Mouse (Mus musculus) embryonic facial prominence, embryonic 11.5 days (tissue): ENCODE measurements around the gene Dnajc6. TPM values are rescaled to one million over a fixed set of nuclear protein-coding genes. Genes with fewer than 3 reads are reported as not detected.

Experiments used
- ATAC-seq: fragments of 200-750 bp; cut with Nextera tagmentation; replicated peaks from 2 replicates; pipeline ENCODE4 v1.8.0; 2017; ENCODE audit warnings: low read depth; ENCODE audit not compliant: insufficient number of reproducible peaks, low FRiP score, low TSS enrichment
- DNase-seq: peaks from one replicate; pipeline ENCODE4 v3.0.0-alpha.2; 2015; ENCODE audit warnings: low spot score
- H3K27ac ChIP-seq: fragments of 300-500 bp; sonication (generic); replicated peaks from 2 replicates; pipeline ENCODE4 v1.5.1; 2014; ENCODE audit warnings: mild to moderate bottlenecking, low read depth, low read length, control low read depth
- H3K27me3 ChIP-seq: fragments of 300-500 bp; sonication (generic); 2 replicates; pipeline ENCODE4 v1.6.1; 2014; ENCODE audit warnings: mild to moderate bottlenecking, low read length, moderate library complexity, mixed read lengths; ENCODE audit not compliant: control insufficient read depth, insufficient read depth
- H3K36me3 ChIP-seq: fragments of 300-500 bp; sonication (generic); replicated peaks from 2 replicates; pipeline ENCODE4 v1.6.1; 2014; ENCODE audit warnings: low read depth, mild to moderate bottlenecking, low read length, moderate library complexity, mixed read lengths; ENCODE audit not compliant: control insufficient read depth, insufficient read depth
- H3K4me1 ChIP-seq: fragments of 300-500 bp; sonication (generic); 2 replicates; pipeline ENCODE4 v1.6.1; 2014; ENCODE audit warnings: low read length, mixed read lengths; ENCODE audit not compliant: control insufficient read depth, insufficient read depth
- H3K4me2 ChIP-seq: fragments of 300-500 bp; sonication (generic); 2 replicates; pipeline ENCODE4 v1.6.1; 2014; ENCODE audit warnings: low read depth, mild to moderate bottlenecking, control low read depth, low read length, moderate library complexity
- H3K4me3 ChIP-seq: fragments of 300-500 bp; sonication (generic); 2 replicates; pipeline ENCODE4 v1.5.1; 2014; ENCODE audit warnings: low read depth, low read length, control low read depth
- H3K9ac ChIP-seq: fragments of 300-500 bp; sonication (generic); replicated peaks from 2 replicates; pipeline ENCODE4 v1.6.1; 2014; ENCODE audit warnings: mild to moderate bottlenecking, control low read depth, low read length
- H3K9me3 ChIP-seq: fragments of 300-500 bp; sonication (generic); replicated peaks from 2 replicates; pipeline ENCODE4 v1.6.1; 2016; ENCODE audit warnings: mild to moderate bottlenecking, low read length, inconsistent platforms, mixed read lengths; ENCODE audit not compliant: control insufficient read depth
- WGBS: fragments of 180-500 bp; shearing (Covaris S2); extraction: QIAGEN DNeasy Blood & Tissue Kit; methylation state at CpG from one replicate; pipeline ENCODE4 v1.1.7; 2014; 5-methylcytosine and 5-hydroxymethylcytosine counted together
- polyA plus RNA-seq: library from polyadenylated mRNA; unstranded; fragments of >200 nt; fragmentation: Nextera tagmentation; extraction: Ambion mirVana; gene quantifications from 2 replicates; pipeline ENCODE4 v1.2.1, GENCODE M21; 2014

The Dnajc6 gene
- polyA plus RNA-seq, 1 experiment from 2014 or later, result 1.9 TPM

- WGBS, result 2% methylated on average over 10 of the region's 10 CpGs
- no peaks in the 10 kb centered on the region for H3K27me3 ChIP-seq
- no peak for ATAC-seq
- DNase-seq, result peak; percentile 12
- peak overlapping the region; percentile 86 for H3K4me2 ChIP-seq
- H3K4me3 ChIP-seq, result peak overlapping the region; percentile 35
- peaks cover 2% of the 10 kb centered on the region for H3K4me1 ChIP-seq
- H3K9ac ChIP-seq, result peak overlapping the region; percentile 50; the same call in 1 of the 2 replicates
- H3K27ac ChIP-seq, result no peak overlapping the region
- no peaks in the 10 kb centered on the region for H3K9me3 ChIP-seq
- H3K36me3 ChIP-seq, result no peaks in the 10 kb centered on the region
Observed at GRCm38 (mm10) chr4:101508431-101508830, 12.0 kb downstream of the Dnajc6 start.

GRCm38 (mm10) chr4:101508851-101509577 lies 12.6 kb downstream of the Dnajc6 start:
- peak; percentile 29 for DNase-seq
- WGBS, result 2% methylated on average over 30 of the region's 30 CpGs
- Histone ChIP-seq H3K27me3 (no peaks in the 10 kb centered on the region), H3K9ac (peak overlapping the region; percentile 50; the same call in 1 of the 2 replicates), H3K4me1 (peaks cover 2% of the 10 kb centered on the region), H3K36me3 (no peaks in the 10 kb centered on the region), H3K27ac (no peak overlapping the region), H3K4me3 (peak overlapping the region; percentile 35), H3K4me2 (peak overlapping the region; percentile 86), H3K9me3 (no peaks in the 10 kb centered on the region)
- ATAC-seq, result peak; percentile 41; the same call in 1 of the 2 replicates

GRCm38 (mm10) chr4:101510111-101510903 lies 13.9 kb downstream of the Dnajc6 start:
- Histone ChIP-seq H3K27me3 (no peaks in the 10 kb centered on the region), H3K27ac (no peak overlapping the region), H3K4me1 (peaks cover 2% of the 10 kb centered on the region), H3K9ac (no peak overlapping the region), H3K9me3 (no peaks in the 10 kb centered on the region), H3K36me3 (no peaks in the 10 kb centered on the region), H3K4me2 (no peak overlapping the region), H3K4me3 (no peak overlapping the region)
- WGBS, result 77% methylated on average over 8 of the region's 8 CpGs
- ATAC-seq, result no peak
- no peak for DNase-seq

GRCm38 (mm10) chr4:101510904-101511210 lies 14.4 kb downstream of the Dnajc6 start:
- H3K36me3 ChIP-seq, result no peaks in the 10 kb centered on the region
- H3K4me1 ChIP-seq, result peaks cover 2% of the 10 kb centered on the region
- H3K4me2 ChIP-seq, result no peak overlapping the region
- no peak for ATAC-seq
- no peak overlapping the region for H3K4me3 ChIP-seq
- no peak for DNase-seq
- no peaks in the 10 kb centered on the region for H3K9me3 ChIP-seq
- H3K27ac ChIP-seq, result no peak overlapping the region
- no peaks in the 10 kb centered on the region for H3K27me3 ChIP-seq
- WGBS, result 81% methylated on average over 5 of the region's 5 CpGs
- no peak overlapping the region for H3K9ac ChIP-seq

DNA sequence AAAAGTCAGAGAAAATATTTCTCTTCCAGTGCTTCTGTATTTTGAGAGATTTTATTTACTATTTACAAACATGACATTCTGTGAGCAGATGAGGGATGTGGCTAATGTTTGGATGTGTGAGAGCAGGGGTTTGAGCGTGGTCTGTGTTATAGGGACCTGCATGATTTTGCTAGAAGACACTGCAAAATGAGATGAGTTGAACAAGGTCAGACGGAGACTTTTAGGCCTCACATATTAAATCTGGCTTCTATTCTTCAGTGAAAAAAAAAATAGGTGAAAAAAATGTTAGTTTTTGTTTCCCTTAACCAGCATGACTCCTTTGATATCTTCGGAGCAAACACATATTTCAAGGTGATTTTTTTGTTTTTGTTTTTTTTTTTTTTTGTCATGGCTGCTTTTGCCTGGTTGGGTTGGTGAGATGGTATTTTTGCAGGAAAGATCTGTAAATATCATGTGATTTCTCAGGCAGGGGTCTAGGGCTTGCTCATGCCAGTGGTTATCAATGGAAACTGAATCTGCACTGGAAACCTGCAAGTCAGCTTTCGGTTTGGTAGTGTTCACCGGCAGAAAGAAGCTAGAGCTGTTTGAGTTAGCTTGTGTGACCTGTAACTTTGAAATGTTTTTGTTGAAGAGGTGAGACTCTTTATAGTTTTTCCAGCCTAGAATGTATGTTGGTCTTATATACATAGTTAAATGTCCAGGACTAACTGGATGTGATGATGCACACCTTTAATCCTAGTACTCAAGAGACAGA lies 15.5 kb downstream of the Dnajc6 start:
- Histone ChIP-seq H3K36me3 (no peaks in the 10 kb centered on the region), H3K4me1 (peaks cover 2% of the 10 kb centered on the region), H3K4me2 (no peak overlapping the region), H3K9ac (no peak overlapping the region), H3K9me3 (no peaks in the 10 kb centered on the region), H3K4me3 (no peak overlapping the region), H3K27ac (no peak overlapping the region), H3K27me3 (no peaks in the 10 kb centered on the region)
- no peak for DNase-seq
- WGBS, result 88% methylated on average over 5 of the region's 5 CpGs
- no peak for ATAC-seq

DNA sequence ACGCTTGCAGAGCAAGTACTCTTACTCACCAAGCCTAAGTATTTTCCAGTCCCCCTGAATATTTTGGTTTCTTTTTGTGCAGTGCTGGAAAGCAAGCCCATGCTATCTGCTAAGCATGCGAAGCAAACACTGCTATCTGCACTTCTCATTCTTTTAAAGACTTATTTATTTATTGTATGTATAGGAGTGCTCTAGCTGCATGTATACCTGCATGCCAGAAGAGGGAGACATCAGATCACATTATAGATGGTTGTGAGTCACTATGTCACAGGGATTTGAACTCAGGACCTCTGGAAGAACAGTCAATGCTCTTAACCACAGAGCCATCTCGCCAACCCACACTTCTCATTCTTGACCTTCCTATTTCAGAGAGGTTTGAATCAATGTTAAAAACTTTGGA lies 16.8 kb downstream of the Dnajc6 start:
- H3K4me3 ChIP-seq, result no peak overlapping the region
- H3K36me3 ChIP-seq, result no peaks in the 10 kb centered on the region
- H3K27ac ChIP-seq, result no peak overlapping the region
- no peaks in the 10 kb centered on the region for H3K9me3 ChIP-seq
- WGBS, result 92% methylated on average over 3 of the region's 3 CpGs
- DNase-seq (no peak), ATAC-seq (no peak)
- no peak overlapping the region for H3K4me2 ChIP-seq
- H3K27me3 ChIP-seq, result no peaks in the 10 kb centered on the region
- peaks cover 2% of the 10 kb centered on the region for H3K4me1 ChIP-seq
- no peak overlapping the region for H3K9ac ChIP-seq

- Histone ChIP-seq H3K27ac (no peak overlapping the region), H3K4me1 (no peaks in the 10 kb centered on the region), H3K36me3 (no peaks in the 10 kb centered on the region), H3K9me3 (no peaks in the 10 kb centered on the region), H3K4me3 (no peak overlapping the region), H3K4me2 (no peak overlapping the region), H3K27me3 (no peaks in the 10 kb centered on the region), H3K9ac (no peak overlapping the region)
- WGBS, result 89% methylated on average over 14 of the region's 14 CpGs
- DNase-seq (no peak), ATAC-seq (no peak)
Observed at GRCm38 (mm10) chr4:101515853-101516252, 19.4 kb downstream of the Dnajc6 start.
